Mouse (Mus musculus) gastrocnemius, postnatal 14 days (tissue): ENCODE results near the gene Wrap53. TPM values are rescaled to one million over a fixed set of nuclear protein-coding genes. Genes with fewer than 3 reads are reported as not detected.
A peak's percentile ranks its signal among the peaks of the same experiment; 100 is the strongest.
"Not testable (repeated sequence)": the region's sequence is repeated elsewhere in the genome, so short reads cannot be mapped to it uniquely, and the experiment has no call there.

Experiments
- DNase-seq: peaks from one replicate; pipeline ENCODE4 v3.0.0; 2021; ENCODE audit warnings: mixed read lengths
- intact Hi-C: fragments of 180-260 bp; cut with DNase I; formaldehyde crosslinking; loops from one replicate; pipeline ENCODE4 v1.15.1; 2025; ENCODE audit warnings: low total_unique reads
- total RNA-seq, 2 experiments: library from RNA; stranded (reverse); gene quantifications; 2 replicates each; pipeline ENCODE4 v1.2.3; 2021

Wrap53 gene
- total RNA-seq, 2 experiments from 2014 or later = 3.5 to 4.0 TPM

GRCm38 (mm10) chr11:69547071-69547470 is 33.0 kb downstream of the Wrap53 start:
- DNase-seq = peak; percentile 30
- intact Hi-C loops = no loop called here

GRCm38 (mm10) chr11:69546423-69547053 is 33.5 kb downstream of the Wrap53 start:
- DNase-seq = peak; percentile 73
- intact Hi-C loops = no loop called here

- intact Hi-C loops = no loop called here
- no peak for DNase-seq
Measured at GRCm38 (mm10) chr11:69545957-69546356, 34.1 kb downstream of the Wrap53 start.

DNA sequence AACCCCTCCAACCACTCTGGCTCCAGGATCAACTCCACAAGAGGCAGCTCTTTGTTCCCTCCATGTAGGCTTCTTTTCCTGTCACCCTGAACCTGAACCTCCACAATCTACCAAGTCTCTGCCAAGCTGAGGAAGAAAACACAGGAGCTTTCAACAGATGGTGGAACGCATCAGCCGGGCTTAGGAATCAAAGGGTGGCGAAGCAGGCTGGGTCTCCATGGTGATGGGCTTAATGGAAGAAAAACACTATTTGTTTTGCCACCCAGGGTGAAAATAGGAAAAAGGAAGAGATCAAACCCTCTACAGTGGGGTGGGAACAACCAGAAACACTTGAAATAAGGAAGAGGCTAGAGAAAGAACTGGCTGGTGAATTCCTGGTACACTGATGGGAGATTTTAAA is 36.5 kb downstream of the Wrap53 start:
- no peak for DNase-seq
- intact Hi-C loops = no loop called here

DNA sequence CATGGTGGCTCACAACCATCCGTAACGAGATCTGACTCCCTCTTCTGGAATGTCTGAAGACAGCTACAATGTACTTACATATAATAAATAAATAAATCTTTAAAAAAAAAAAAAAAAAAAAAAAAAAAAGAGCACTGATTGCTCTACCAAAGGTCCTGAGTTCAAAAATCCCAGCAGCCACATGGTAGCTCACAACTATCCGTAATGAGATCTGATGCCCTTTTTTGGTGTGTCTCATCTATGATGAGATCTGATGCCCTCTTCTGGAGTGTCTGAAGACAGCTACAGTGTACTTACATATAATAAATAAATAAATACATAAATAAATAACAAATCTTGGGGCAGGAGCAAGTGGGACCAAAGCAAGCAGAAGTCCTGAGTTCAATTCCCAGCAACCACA is 38.3 kb downstream of the Wrap53 start:
- intact Hi-C loops, DNase-seq: not testable (repeated sequence)

DNA sequence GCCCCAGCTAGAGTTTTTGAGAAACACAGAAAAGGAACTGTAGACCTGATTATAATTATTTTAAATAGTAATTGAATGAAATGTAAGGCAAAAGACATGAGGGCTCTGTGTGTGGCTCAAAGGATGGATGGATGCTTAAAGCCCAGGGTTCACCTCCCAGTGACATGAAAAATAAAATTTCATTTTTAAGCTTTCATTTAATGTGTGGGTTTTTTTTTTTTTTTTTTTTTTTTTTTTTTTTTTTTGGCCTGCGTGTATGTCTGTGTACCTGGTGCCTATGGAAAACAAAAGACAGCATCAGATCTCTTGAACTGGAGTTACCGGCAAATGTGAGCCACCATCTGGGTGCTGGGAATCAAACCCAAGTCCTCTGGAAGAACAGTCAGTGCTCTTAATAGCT is 39.4 kb downstream of the Wrap53 start:
- no peak for DNase-seq
- intact Hi-C loops = no loop called here

DNA sequence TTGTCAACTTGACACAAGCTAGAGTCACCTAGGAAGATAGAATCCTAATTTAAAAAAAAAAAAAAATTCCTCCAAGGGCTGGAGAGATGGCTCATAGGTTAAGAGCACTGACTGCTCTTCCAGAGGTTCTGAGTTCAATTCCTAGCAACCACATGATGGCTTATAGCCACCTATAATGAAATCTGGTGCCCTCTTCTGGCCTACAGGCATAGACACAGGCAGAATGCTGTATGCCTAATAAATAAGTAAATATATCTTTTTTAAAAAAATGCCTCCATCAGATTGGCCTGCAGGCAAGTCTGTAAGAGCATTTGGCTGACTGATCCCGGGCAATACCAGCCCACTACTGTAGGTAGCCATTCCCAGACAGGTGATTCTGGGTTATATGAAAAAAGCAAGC is 45.1 kb downstream of the Wrap53 start:
- intact Hi-C loops = no loop called here
- DNase-seq = no peak

DNA sequence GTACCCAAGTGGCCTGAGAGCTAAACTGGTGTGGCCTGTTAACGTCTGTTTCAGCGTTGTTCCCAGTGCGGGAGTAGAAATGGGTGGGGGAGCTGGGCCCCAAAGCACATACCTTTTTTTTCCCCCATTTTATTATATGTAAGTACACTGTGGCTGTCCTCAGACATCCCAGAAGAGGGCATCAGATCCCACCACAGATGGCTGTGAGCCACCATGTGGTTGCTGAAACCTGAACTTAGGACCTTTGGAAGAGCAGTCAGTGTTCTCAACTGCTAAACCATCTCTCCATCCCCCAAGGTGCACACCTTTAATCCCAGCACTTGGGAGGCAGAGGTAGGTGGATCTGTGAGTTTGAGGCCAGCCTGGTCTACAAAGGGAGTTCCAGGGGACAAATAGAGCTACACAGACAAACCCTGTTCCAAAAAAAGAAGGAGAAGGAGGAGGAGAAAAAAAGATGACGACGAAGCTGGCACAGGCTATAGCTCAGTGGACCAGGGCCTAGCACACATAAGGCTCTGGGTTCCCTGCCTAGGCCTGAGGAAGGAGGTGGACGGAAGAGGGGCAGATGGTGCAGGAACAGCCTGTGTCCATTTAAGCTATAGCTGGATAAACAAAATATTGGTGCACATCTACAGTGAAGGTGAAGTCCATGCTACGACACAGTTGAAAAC is 47.4 kb downstream of the Wrap53 start:
- no peak for DNase-seq
- intact Hi-C loops = no loop called here

DNA sequence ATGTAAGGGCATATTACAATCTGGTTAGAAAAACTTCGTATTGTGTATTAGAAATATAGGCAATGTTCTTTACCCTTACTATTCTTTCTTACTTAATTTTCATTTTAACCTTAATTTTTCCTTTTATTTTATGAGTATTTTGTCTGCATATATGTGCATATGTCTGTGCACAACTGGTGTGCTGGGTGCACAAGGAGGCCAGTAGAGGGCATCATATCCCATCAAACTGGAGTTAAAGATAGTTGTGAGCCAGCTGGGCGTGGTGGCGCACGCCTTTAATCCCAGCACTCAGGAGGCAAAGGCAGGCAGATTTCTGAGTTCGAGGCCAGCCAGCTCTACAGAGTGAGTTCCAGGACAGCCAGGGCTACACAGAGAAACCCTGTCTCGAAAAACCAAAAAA is 49.3 kb downstream of the Wrap53 start:
- intact Hi-C loops, DNase-seq: not testable (repeated sequence)

DNA sequence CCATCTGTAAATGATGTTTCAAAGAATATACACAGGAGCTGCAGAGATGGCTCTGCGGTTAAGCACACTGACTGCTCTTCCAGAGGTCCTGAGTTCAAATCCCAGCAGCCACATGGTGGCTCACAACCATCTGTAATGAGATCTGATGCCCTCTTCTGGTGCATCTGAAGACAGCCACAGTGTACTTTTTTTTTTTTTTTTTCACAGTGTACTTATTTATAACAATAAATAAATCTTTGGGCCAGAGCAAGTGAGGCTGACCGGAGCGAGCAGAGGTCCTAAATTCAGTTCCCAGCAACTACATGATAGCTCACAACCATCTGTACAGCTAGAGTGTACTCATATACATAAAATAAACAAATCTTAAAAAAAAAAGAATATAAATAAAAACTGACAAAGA is 49.8 kb downstream of the Wrap53 start:
- DNase-seq, intact Hi-C loops: not testable (repeated sequence)

DNA sequence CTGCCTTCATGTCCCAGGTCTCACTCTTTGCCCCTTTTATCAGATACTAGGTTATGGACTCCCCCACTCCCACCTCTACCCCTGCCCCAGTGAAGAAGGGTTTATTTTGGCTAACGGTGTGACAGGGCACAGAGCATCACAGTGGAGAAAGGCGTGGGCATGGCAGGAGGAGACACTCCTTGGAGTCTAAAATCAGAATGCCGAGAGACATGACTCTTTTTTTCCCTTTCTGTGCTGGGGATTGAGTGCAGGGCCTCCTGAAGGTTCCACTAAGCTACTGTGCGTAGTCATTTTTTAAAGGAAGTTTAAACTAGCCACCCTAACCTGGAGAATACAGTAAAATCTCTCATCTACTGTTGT is 52.0 kb downstream of the Wrap53 start:
- intact Hi-C loops = no loop called here
- no peak for DNase-seq

DNA sequence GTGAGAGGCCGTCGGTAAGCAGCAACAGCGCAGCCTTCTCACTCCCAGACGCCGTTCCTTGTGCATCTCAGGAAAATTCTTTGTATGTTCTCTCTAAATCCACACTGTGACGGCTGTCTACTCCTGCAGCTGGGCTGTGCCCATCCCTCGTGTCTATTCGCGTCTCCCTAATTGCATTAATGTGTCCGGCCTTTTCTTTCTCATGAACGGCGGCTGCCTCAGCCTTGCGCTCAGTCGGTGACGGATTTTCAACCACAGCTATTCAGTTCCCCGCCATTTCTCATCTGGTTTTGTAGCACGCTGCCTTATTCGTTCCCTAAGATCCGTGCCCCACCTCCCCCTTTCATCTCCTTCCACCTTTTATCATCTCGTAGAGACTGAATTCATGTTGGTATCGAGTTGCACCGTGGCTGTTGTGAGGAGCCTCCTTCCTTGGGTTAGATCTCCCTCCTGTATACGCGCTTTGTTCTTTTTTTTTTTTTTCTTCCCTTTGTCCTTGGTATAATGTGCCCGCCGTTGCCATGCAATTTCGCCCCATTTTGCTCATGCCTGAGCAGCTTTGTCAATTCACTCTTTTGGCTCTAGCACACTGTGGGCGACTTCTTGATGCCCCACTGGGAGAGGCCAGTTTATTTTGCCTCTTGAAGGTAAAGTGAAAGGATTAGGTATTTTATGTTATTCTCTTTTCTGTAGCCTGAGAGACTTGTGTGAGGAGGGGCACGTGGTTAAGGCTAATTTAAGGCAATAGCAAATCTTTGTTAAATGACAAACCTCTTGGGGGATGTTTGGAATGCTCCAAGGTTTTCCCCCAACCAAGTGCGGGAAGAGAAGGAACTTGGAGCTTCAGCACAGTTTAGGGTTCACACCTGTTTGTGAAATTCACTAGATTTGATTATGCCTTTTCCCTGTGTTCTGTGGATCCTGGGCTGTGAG is 52.7 kb downstream of the Wrap53 start:
- DNase-seq = no peak
- intact Hi-C loops = no loop called here

DNA sequence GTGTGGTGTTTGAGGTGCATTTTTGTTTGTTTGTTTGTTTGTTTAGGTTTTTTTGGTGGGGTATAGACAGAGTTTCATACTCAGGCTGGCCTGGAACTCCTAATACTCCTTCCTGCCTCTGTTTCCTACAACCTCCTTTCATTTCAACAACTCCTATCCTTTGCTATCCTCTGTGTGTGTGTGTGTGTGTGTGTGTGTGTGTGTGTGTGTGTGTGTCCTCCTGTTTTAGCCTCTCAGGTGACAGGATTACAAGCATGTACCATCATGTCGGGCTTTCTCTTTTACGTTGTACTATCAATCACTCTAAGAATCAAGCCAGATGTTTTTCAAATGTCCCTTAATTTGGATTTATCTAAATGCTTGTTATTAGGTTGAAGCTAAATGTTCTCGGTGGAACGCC is 53.4 kb downstream of the Wrap53 start:
- intact Hi-C loops = no loop called here
- DNase-seq = no peak

DNA sequence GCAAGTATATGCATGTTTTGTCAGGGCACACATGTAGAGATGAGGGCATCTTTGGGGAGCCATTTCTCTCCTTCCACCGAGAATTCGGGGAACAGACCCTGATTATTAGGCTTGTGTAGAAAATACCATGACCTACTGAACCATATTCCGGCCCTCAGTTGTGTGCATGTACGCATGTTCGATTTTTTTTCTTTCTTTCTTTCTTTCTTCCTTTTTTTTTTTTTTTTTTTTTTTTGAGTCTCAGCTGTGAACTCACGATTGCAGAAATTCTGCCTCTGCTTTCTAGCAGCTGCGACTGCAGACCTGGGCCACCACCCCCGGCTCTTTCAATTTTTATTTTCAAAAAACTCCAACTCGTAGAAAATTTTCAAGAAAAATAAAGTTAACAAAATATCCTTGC is 54.4 kb downstream of the Wrap53 start:
- intact Hi-C loops = no loop called here
- no peak for DNase-seq

- intact Hi-C loops = no loop called here
- DNase-seq = no peak
Measured at GRCm38 (mm10) chr11:69523651-69524050, 56.4 kb downstream of the Wrap53 start.

DNA sequence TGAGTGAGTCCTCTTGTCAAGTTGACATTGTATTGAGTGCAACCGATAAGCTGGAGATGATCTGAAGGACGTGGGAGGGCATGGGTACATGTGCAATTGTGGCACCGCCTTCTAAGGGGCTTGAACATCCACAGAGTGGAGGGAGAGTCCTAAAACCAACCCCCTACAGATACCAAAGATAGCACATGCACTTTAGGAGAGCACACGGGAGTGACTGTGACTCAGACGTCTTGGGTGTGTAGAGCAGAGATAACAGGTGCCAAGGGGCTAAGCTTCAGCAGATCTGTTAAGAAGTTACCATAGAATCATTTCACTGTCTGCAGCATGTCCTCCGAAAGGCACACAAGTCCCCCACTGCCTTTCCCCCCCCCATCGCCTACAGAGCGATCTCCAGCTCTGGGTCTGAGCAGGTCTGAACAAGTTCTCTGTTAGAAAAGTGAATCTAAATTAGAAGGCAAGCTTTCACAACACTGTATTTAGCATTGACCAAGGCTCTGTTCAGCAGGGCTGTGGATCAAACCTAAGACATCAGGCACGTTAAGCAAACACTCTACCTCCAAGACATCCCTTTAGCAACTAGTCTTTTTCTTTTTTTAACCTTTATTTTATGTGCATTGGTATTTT is 58.4 kb downstream of the Wrap53 start:
- no peak for DNase-seq

GRCm38 (mm10) chr11:69519976-69520375 is 60.1 kb downstream of the Wrap53 start:
- no peak for DNase-seq
- intact Hi-C loops = loop anchor here (10.0 kb wide), 1 partner anchor 115 kb away; no protein-coding TSS in a partner anchor

More for the DNA sequence above, 58.4 kb downstream of the Wrap53 start:
- intact Hi-C loops = no loop called here

GRCm38 (mm10) chr11:69516661-69517060 is 63.4 kb downstream of the Wrap53 start:
- no peak for DNase-seq
- intact Hi-C loops = loop anchor here (10.0 kb wide), 1 partner anchor 112 kb away; no protein-coding TSS in a partner anchor

- no peak for DNase-seq
- intact Hi-C loops = loop anchor here (10.0 kb wide), 1 partner anchor 111 kb away; no protein-coding TSS in a partner anchor
Measured at GRCm38 (mm10) chr11:69516151-69516640, 63.9 kb downstream of the Wrap53 start.

DNA sequence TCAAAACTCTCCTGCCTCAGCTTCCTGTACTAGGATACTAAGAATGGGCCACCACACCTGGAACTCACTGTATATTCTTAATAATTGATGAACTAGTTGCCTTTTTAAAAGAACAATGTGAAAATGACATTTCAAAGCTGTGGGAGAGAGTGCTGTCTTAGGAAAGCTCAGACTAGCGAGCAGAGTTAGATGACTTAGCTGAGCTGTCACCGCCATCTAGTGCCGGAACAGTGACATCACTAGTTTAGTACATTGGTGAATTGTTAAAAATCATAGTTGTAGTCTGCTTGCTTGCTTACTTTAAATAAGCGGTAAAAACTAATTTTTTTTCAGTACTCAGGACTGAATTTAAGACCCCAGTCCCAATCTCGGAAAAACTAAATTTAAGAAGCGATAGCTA is 66.2 kb downstream of the Wrap53 start:
- intact Hi-C loops = loop anchor here (5.0 to 10.0 kb wide), 3 partner anchors 77 to 252 kb away; no protein-coding TSS in a partner anchor
- peak; percentile 68 for DNase-seq
